Mouse (Mus musculus) kidney, embryonic 14.5 days (tissue): ENCODE results near the gene H2afz. TPM values are rescaled to one million over a fixed set of nuclear protein-coding genes. Genes with fewer than 3 reads are reported as not detected.

Source experiments
- ATAC-seq: fragments of 200-750 bp; cut with Nextera tagmentation; 2 replicates; pipeline ENCODE4 v1.8.0; 2017; ENCODE audit warnings: moderate number of reproducible peaks, mild to moderate bottlenecking, moderate TSS enrichment, moderate library complexity; ENCODE audit not compliant: low FRiP score, low TSS enrichment
- H3K27ac ChIP-seq: fragments of 300-500 bp; sonication (generic); 2 replicates; pipeline ENCODE4 v1.5.1; 2014; ENCODE audit warnings: low read depth, mild to moderate bottlenecking, low read length, moderate library complexity, mixed read lengths
- H3K27me3 ChIP-seq: fragments of 300-500 bp; sonication (generic); 2 replicates; pipeline ENCODE4 v1.6.1; 2014; ENCODE audit warnings: mild to moderate bottlenecking, low read length; ENCODE audit not compliant: control insufficient read depth, insufficient read depth
- H3K36me3 ChIP-seq: fragments of 300-500 bp; sonication (generic); 2 replicates; pipeline ENCODE4 v1.6.1; 2014; ENCODE audit warnings: low read length, mixed read lengths; ENCODE audit not compliant: control insufficient read depth, insufficient read depth
- H3K4me1 ChIP-seq: fragments of 300-500 bp; sonication (generic); 2 replicates; pipeline ENCODE4 v1.6.1; 2014; ENCODE audit warnings: low read length, mixed read lengths; ENCODE audit not compliant: control insufficient read depth, insufficient read depth
- H3K4me2 ChIP-seq: fragments of 300-500 bp; sonication (generic); replicated peaks from 2 replicates; pipeline ENCODE4 v1.6.1; 2014; ENCODE audit warnings: low read depth, mild to moderate bottlenecking, low read length
- H3K4me3 ChIP-seq: fragments of 300-500 bp; sonication (generic); 2 replicates; pipeline ENCODE4 v1.5.1; 2014; ENCODE audit warnings: mild to moderate bottlenecking, low read length
- H3K9ac ChIP-seq: fragments of 300-500 bp; sonication (generic); 2 replicates; pipeline ENCODE4 v1.6.1; 2014; ENCODE audit warnings: low read depth, mild to moderate bottlenecking, low read length, moderate library complexity
- H3K9me3 ChIP-seq: fragments of 300-500 bp; sonication (generic); 2 replicates; pipeline ENCODE4 v1.6.1; 2016; ENCODE audit warnings: low read length; ENCODE audit not compliant: control insufficient read depth
- WGBS: fragments of 180-500 bp; shearing (Covaris S2); extraction: QIAGEN DNeasy Blood & Tissue Kit; methylation state at CpG from one replicate; pipeline ENCODE4 v1.1.7; 2014; 5-methylcytosine and 5-hydroxymethylcytosine counted together
- polyA plus RNA-seq: library from polyadenylated mRNA; unstranded; fragments of >200 nt; fragmentation: Nextera tagmentation; extraction: Ambion mirVana; gene quantifications from 2 replicates; pipeline ENCODE4 v1.2.1, GENCODE M21; 2014

Gene H2afz
- polyA plus RNA-seq, 1 experiment from 2014 or later, result 2,687 TPM

DNA sequence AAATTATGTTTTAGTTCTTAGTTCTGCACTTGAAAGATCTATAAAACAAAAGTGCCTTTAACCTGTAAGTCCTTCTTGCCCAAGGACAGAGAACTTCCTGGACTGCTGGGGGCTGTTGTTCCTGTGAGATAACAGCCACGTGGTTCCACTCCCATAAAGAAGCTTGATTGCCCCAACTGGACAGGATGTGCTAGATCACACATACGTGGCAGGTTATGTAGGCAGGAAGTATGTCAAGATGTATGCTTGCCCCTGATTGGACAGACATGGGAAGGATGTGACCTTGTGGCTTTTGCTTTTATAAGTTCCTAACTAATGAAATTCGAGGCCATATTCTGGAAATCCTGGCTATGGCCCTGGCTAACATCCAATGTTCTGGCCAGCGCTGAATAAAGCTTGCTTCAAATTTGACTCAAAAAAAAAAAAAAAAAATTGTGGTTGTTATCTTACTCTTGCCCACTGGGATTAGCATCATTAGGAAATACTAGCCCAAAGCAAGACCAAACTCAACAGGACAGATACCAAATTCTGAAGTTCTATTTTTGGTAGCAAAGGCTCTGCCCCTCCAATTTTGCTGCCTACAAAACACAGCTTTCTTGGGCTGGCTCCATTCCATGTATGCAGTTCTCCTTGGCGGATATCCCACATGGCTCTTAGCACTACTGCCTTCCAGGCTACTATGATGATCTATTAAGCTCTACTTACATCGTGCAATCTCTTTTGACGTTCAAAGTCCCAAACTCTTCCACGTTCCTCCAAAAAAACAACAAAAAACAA is 3.7 kb upstream of the H2afz start:
- Histone ChIP-seq H3K9ac (no peak overlapping the region), H3K9me3 (no peaks in the 10 kb centered on the region), H3K4me3 (no peak overlapping the region), H3K4me1 (0 out of 2 replicates have a peak, but pooled peaks cover 3% of the 10 kb centered on the region), H3K4me2 (no peak overlapping the region), H3K36me3 (no peaks in the 10 kb centered on the region), H3K27me3 (no peaks in the 10 kb centered on the region), H3K27ac (no peak overlapping the region)
- 65% methylated on average over 8 of the region's 8 CpGs for WGBS
- ATAC-seq, result no peak

GRCm38 (mm10) chr3:137861436-137861835 is 2.9 kb upstream of the H2afz start:
- Histone ChIP-seq H3K9ac (no peak overlapping the region), H3K27me3 (no peaks in the 10 kb centered on the region), H3K36me3 (peaks cover 5% of the 10 kb centered on the region; the same call in 1 of the 2 replicates), H3K4me3 (no peak overlapping the region), H3K9me3 (no peaks in the 10 kb centered on the region), H3K27ac (no peak overlapping the region), H3K4me2 (no peak overlapping the region), H3K4me1 (0 out of 2 replicates have a peak, but pooled peaks cover 3% of the 10 kb centered on the region)
- WGBS, result 95% methylated on average over 4 of the region's 4 CpGs
- ATAC-seq, result no peak

GRCm38 (mm10) chr3:137862600-137862999 is 1.7 kb upstream of the H2afz start:
- ATAC-seq, result no peak
- Histone ChIP-seq H3K9me3 (no peaks in the 10 kb centered on the region), H3K27ac (no peak overlapping the region), H3K36me3 (peaks cover 10% of the 10 kb centered on the region; the same call in 1 of the 2 replicates), H3K9ac (no peak overlapping the region), H3K27me3 (no peaks in the 10 kb centered on the region), H3K4me3 (no peak overlapping the region), H3K4me2 (no peak overlapping the region), H3K4me1 (0 out of 2 replicates have a peak, but pooled peaks cover 3% of the 10 kb centered on the region)
- 91% methylated on average over 3 of the region's 3 CpGs for WGBS

- Histone ChIP-seq H3K4me1 (0 out of 2 replicates have a peak, but pooled peaks cover 3% of the 10 kb centered on the region), H3K36me3 (peaks cover 10% of the 10 kb centered on the region; the same call in 1 of the 2 replicates), H3K4me2 (peak overlapping the region; percentile 53), H3K27ac (peak overlapping the region; percentile 80), H3K9me3 (no peaks in the 10 kb centered on the region), H3K27me3 (no peaks in the 10 kb centered on the region), H3K4me3 (peak overlapping the region; percentile 83), H3K9ac (peak overlapping the region; percentile 58)
- WGBS, result 37% methylated on average over 21 of the region's 22 CpGs
- no peak for ATAC-seq
Measured at GRCm38 (mm10) chr3:137863330-137864123, 760 bp upstream of the H2afz start.

DNA sequence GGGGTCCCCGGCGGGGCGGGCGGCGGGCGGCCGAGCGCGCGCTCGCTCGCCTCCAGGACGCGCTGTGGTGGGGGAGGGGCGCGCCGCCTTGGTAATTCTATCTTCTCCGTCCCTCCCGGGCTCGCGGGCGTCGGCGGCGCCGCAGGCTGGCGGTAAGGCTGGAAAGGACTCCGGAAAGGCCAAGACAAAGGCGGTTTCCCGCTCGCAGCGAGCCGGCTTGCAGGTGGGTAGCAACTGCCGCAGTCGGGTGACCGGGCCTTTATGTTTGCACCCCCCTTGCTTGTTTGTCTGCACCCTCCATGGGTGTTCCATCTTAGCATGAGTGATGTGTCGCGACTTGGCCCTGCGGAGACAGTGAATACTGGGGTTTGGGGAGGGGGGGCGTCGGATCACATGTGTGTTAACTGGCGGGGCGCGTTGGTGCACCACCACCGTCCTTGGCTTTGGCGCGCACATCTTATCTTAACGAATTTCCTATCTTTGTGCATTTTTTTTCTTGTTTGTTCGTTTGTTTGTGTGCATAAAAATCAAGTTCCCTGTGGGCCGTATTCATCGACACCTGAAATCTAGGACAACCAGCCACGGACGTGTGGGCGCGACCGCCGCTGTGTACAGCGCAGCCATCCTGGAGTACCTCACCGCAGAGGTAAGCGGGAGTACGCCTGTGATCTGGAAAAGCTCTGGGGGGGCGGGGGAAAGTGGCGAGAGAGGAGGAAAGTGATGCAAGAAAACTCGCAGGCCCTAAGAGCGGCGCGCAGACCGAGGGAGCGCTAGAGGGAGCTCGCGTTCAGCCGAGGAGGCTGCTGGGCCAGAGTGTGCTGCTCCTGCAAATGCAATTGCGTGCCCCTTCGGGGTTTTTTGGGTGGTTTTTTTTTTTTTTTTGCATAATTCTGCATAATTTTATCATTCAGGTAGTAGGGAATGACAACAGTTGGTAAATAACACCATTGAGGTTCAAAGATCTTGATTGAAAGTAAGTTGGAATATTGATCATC is 998 bp downstream of the H2afz start:
- H3K36me3 ChIP-seq, result peaks cover 10% of the 10 kb centered on the region; the same call in 1 of the 2 replicates
- peak overlapping the region; percentile 42 for H3K4me2 ChIP-seq
- peak overlapping the region; percentile 99 for H3K27ac ChIP-seq
- under 1% methylated on average over 70 of the region's 74 CpGs for WGBS
- H3K9me3 ChIP-seq, result no peaks in the 10 kb centered on the region
- H3K9ac ChIP-seq, result peak overlapping the region; percentile 98
- no peaks in the 10 kb centered on the region for H3K27me3 ChIP-seq
- peak; percentile 59 for ATAC-seq
- H3K4me1 ChIP-seq, result 0 out of 2 replicates have a peak, but pooled peaks cover 3% of the 10 kb centered on the region
- peak overlapping the region; percentile 83 for H3K4me3 ChIP-seq

DNA sequence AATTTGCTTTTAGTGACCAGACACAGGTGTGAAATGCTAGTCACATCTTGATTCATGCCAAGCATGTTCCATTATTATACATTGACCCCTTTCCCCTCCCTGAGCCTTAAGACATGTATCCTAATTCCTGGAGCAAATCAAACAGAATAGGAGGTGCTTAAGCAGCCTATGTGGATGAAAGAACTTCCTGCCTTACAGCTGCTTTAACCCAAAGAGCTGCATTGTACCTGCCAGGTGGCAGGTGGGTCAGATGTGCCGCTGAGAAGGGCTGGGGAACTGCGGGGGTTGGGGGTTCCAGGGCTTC is 2.8 kb downstream of the H2afz start:
- Histone ChIP-seq H3K4me1 (0 out of 2 replicates have a peak, but pooled peaks cover 3% of the 10 kb centered on the region), H3K4me3 (peak overlapping the region; percentile 74), H3K27me3 (no peaks in the 10 kb centered on the region), H3K36me3 (peaks cover 10% of the 10 kb centered on the region; the same call in 1 of the 2 replicates), H3K9me3 (no peaks in the 10 kb centered on the region), H3K27ac (peak overlapping the region; percentile 96), H3K4me2 (peak overlapping the region; percentile 84), H3K9ac (peak overlapping the region; percentile 96)
- 0% methylated on average over 2 of the region's 2 CpGs for WGBS
- no peak for ATAC-seq

DNA sequence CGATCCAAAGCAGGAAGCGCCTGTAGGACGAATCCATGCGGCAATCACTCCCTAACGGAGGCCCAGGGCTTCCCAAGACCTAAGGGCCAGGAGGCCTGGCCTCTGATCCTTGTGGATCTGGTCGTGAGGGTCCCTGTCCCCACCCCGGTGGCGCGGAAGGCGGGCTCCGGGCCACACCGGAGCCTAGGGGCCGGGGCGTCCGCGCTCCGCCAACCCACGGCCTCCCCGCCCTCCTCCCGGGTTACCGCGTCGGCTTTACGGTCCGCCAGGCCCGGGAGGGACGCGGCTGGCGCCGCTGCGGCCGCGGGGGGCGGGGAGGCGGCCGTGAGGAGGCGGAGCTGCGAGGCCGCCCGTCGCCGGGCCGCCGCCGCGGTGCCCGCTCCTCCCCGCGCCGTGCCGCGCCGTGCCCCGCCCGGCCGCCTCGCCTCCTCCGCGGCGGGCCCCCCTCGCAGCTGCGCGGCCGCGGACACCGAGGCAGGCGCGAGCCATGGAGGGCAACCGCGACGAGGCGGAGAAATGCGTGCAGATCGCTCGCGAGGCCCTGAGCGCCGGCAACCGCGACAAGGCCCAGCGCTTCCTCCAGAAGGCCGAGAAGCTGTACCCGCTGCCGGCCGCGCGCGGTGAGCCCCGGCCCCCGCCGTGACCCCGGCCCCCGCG is 3.3 kb downstream of the H2afz start, which contains the start of gene Dnajb14:
Gene Dnajb14, plus strand, starts transcription at position 239 of the 657 bp plus-strand sequence.
- H3K4me1 ChIP-seq, result 0 out of 2 replicates have a peak, but pooled peaks cover 3% of the 10 kb centered on the region
- H3K4me3 ChIP-seq, result peak within 1 kb of the TSS; percentile 74
- WGBS, result 1% methylated on average over 58 of the region's 94 CpGs
- peak within 1 kb of the TSS; percentile 96 for H3K27ac ChIP-seq
- no peaks in the 10 kb centered on the region for H3K27me3 ChIP-seq
- H3K9me3 ChIP-seq, result no peaks in the 10 kb centered on the region
- H3K4me2 ChIP-seq, result peak within 1 kb of the TSS; percentile 84
- H3K9ac ChIP-seq, result peak within 1 kb of the TSS; percentile 96
- peak; percentile 26 for ATAC-seq
- peaks cover 10% of the 10 kb centered on the region; the same call in 1 of the 2 replicates for H3K36me3 ChIP-seq
